ENCODE assay signal across 8 mouse cellular contexts in genomic region chr11:120658876-120659410, GRCm38 (mm10). TPM values are rescaled to one million over a fixed set of nuclear protein-coding genes. Genes with fewer than 3 reads are reported as not detected.
DNase-seq lines count a peak whose midpoint lies in the region; ATAC-seq and TF ChIP-seq lines count a peak whose summit lies in the region.

No protein-coding gene starts in this region.

- H3K9me3 ChIP-seq in kidney, embryonic 14.5 days (ENCODE audit: control insufficient read depth, low read length) = no peaks in the 10 kb centered on the region
- H3K9me3 ChIP-seq in neural tube, embryonic 15.5 days (replicated peaks) = no peaks in the 10 kb centered on the region

- no peak overlapping the region for H3K27ac ChIP-seq in cortical plate, adult 2 months (ENCODE audit: insufficient read depth, low read length)
- H3K27ac ChIP-seq in heart, adult 2 months = no peak overlapping the region
- no peak overlapping the region for H3K27ac ChIP-seq in kidney, embryonic 14.5 days (ENCODE audit: low read depth, low read length)
- H3K27ac ChIP-seq in liver, adult 2 months (replicated peaks; ENCODE audit: insufficient read depth, low read depth, low read length) = peak overlapping the region; percentile 49
- no peak overlapping the region for H3K27ac ChIP-seq in neural tube, embryonic 15.5 days (replicated peaks)

- H3K4me1 ChIP-seq in cortical plate, adult 2 months (ENCODE audit: control insufficient read depth, insufficient read depth, low read length) = no peaks in the 10 kb centered on the region
- peaks cover 1% of the 10 kb centered on the region; the same call in 1 of the 2 replicates for H3K4me1 ChIP-seq in heart, adult 2 months (ENCODE audit: control insufficient read depth, insufficient read depth, low read length)
- H3K4me1 ChIP-seq in kidney, embryonic 14.5 days (ENCODE audit: control insufficient read depth, insufficient read depth, low read length) = peaks cover 18% of the 10 kb centered on the region
- 0 out of 2 replicates have a peak, but pooled peaks cover 3% of the 10 kb centered on the region for H3K4me1 ChIP-seq in liver, adult 2 months (ENCODE audit: control insufficient read depth, insufficient read depth, low read length)
- H3K4me1 ChIP-seq in neural tube, embryonic 15.5 days = peaks cover 23% of the 10 kb centered on the region

- H3K36me3 ChIP-seq in heart, adult 2 months (ENCODE audit: control insufficient read depth, insufficient read depth, low read length) = no peaks in the 10 kb centered on the region
- H3K36me3 ChIP-seq in kidney, embryonic 14.5 days (ENCODE audit: control insufficient read depth, insufficient read depth, low read length) = no peaks in the 10 kb centered on the region
- H3K36me3 ChIP-seq in liver, adult 2 months (ENCODE audit: control insufficient read depth, insufficient read depth, low read length) = no peaks in the 10 kb centered on the region; the same call in 1 of the 2 replicates
- no peaks in the 10 kb centered on the region for H3K36me3 ChIP-seq in neural tube, embryonic 15.5 days

- H3K4me2 ChIP-seq in kidney, embryonic 14.5 days (replicated peaks; ENCODE audit: low read depth, low read length) = peak overlapping the region; percentile 5; the same call in 1 of the 2 replicates
- peak overlapping the region; percentile 64 for H3K4me2 ChIP-seq in neural tube, embryonic 15.5 days

- no peaks in the 10 kb centered on the region for H3K79me2 ChIP-seq in heart, adult 2 months (replicated peaks; ENCODE audit: control insufficient read depth, insufficient read depth, low read length)
- H3K79me2 ChIP-seq in liver, adult 2 months (ENCODE audit: control insufficient read depth, insufficient read depth, low read length) = no peaks in the 10 kb centered on the region

- intact Hi-C loops in heart, adult 2 months (cut with DNase I) = loop anchor here (1.0 to 2.0 kb wide), 3 partner anchors 20 to 118 kb away; no protein-coding TSS in a partner anchor

- H3K4me3 ChIP-seq in cortical plate, adult 2 months (ENCODE audit: insufficient read depth, low read length) = 0 out of 2 replicates have a peak overlapping the region, but pooled peaks have one; percentile 7
- H3K4me3 ChIP-seq in heart, adult 2 months = no peak overlapping the region
- no peak overlapping the region; the same call in 1 of the 2 replicates for H3K4me3 ChIP-seq in kidney, embryonic 14.5 days (ENCODE audit: low read length)
- peak overlapping the region; percentile 59 for H3K4me3 ChIP-seq in liver, adult 2 months (ENCODE audit: insufficient read depth, low read depth, low read length)
- H3K4me3 ChIP-seq in neural tube, embryonic 15.5 days (replicated peaks) = peak overlapping the region; percentile 38; the same call in 1 of the 2 replicates

- peak; percentile 36; the same call in 1 of the 2 replicates for ATAC-seq in kidney, embryonic 14.5 days (ENCODE audit: low FRiP score, low TSS enrichment)
- no peak for ATAC-seq in neural tube, embryonic 15.5 days (ENCODE audit: low FRiP score)

- no peak for TF ChIP-seq POLR2A in cortical plate, adult 2 months (IDR thresholded peaks at IDR 0.05; ENCODE audit: extremely low read depth, insufficient read depth, low read length)
- no peak for TF ChIP-seq POLR2A in heart, adult 2 months (IDR thresholded peaks at IDR 0.05; ENCODE audit: insufficient read depth, low read depth, low read length)
- no peak for TF ChIP-seq POLR2A in liver, adult 2 months (IDR thresholded peaks at IDR 0.05; ENCODE audit: extremely low read depth, insufficient read depth, low read length)

- DNase-seq in 3134 (ENCODE audit: extremely low read depth, insufficient read length, low spot score) = peak; percentile 83
- DNase-seq in NIH3T3 (ENCODE audit: low read depth) = peak; percentile 88
- DNase-seq in heart, adult 2 months = peak; percentile 82 to 87
- DNase-seq in liver, adult 2 months (ENCODE audit: extremely low read depth, low read depth, low spot score) = peak; percentile 46
- peak; percentile 64 for DNase-seq in testis, postnatal 14 days (ENCODE audit: low spot score)

- WGBS in heart, adult 2 months = 3% methylated on average over 24 of the region's 24 CpGs
- 2% methylated on average over 24 of the region's 24 CpGs for WGBS in kidney, embryonic 14.5 days
- 3% methylated on average over 24 of the region's 24 CpGs for WGBS in liver, adult 2 months
- 3% methylated on average over 24 of the region's 24 CpGs for WGBS in neural tube, embryonic 15.5 days

- peaks cover 23% of the 10 kb centered on the region for H3K27me3 ChIP-seq in heart, adult 2 months (ENCODE audit: control insufficient read depth, insufficient read depth, low read length)
- H3K27me3 ChIP-seq in kidney, embryonic 14.5 days (ENCODE audit: control insufficient read depth, insufficient read depth, low read length) = peaks cover 60% of the 10 kb centered on the region
- no peaks in the 10 kb centered on the region for H3K27me3 ChIP-seq in liver, adult 2 months (ENCODE audit: control insufficient read depth, insufficient read depth, low read length)
- H3K27me3 ChIP-seq in neural tube, embryonic 15.5 days (replicated peaks) = peaks cover 77% of the 10 kb centered on the region

- peak; percentile 54; the same call in 1 of the 2 replicates for TF ChIP-seq CTCF in cortical plate, adult 2 months (IDR thresholded peaks at IDR 0.05; ENCODE audit: extremely low read depth, insufficient read depth, low read length)
- peak; percentile 93 for TF ChIP-seq CTCF in heart, adult 2 months (IDR thresholded peaks at IDR 0.05)
- TF ChIP-seq CTCF in liver, adult 2 months (IDR thresholded peaks at IDR 0.05; ENCODE audit: low read depth, low read length) = peak; percentile 88

- no peak overlapping the region for H3K9ac ChIP-seq in heart, adult 2 months (ENCODE audit: low read depth, low read length)
- no peak overlapping the region for H3K9ac ChIP-seq in kidney, embryonic 14.5 days (ENCODE audit: low read depth, low read length)
- H3K9ac ChIP-seq in liver, adult 2 months (ENCODE audit: low read depth, low read length) = peak overlapping the region; percentile 46
- H3K9ac ChIP-seq in neural tube, embryonic 15.5 days (replicated peaks) = no peak overlapping the region

- peak; percentile 34; the same call in 1 of the 2 replicates for TF ChIP-seq EP300 in heart, adult 2 months (IDR thresholded peaks at IDR 0.05; ENCODE audit: insufficient read depth, low read depth, low read length)

RNA-seq across cellular contexts. Expression of gene Notum, which starts 2.0 kb away (rescaled TPM):
- polyA plus RNA-seq in cortical plate, adult 2 months (2012; rRNA removed) = 6.8 and 7.1 TPM in 2 replicates
- total RNA-seq in heart, adult 2 months (2021) = under 1 TPM in 1 of 2 experiments, not detected in 1; 0.23 TPM
- polyA plus RNA-seq in heart, adult 2 months (2012; rRNA removed) = 0.18 and 0.35 TPM in 2 replicates
- 6.9 and 9.9 TPM in 2 replicates for polyA plus RNA-seq in kidney, embryonic 14.5 days (2014; fragmentation: Nextera tagmentation; extraction: Ambion mirVana)
- 29.8 and 34.9 TPM in 2 replicates for total RNA-seq in liver, adult 2 months (2014; rRNA removed)
- 56.0 and 61.6 TPM in 2 replicates for polyA plus RNA-seq in liver, adult 2 months (2012; rRNA removed)
- 6.1 and 7.1 TPM in 2 replicates for polyA plus RNA-seq in neural tube, embryonic 15.5 days (2015; fragmentation: Nextera tagmentation; extraction: Ambion mirVana)

RNA-seq across cellular contexts. Expression of gene Myadml2, which starts 11.0 kb away (rescaled TPM):
- 3.4 and 3.6 TPM in 2 replicates for polyA plus RNA-seq in cortical plate, adult 2 months (2012; rRNA removed)
- total RNA-seq in heart, adult 2 months (2021) = 10 to 100 TPM; 77.6 to 87.3 TPM
- polyA plus RNA-seq in heart, adult 2 months (2012; rRNA removed) = 55.1 and 68.3 TPM in 2 replicates
- not detected in 2 replicates for polyA plus RNA-seq in kidney, embryonic 14.5 days (2014; fragmentation: Nextera tagmentation; extraction: Ambion mirVana)
- total RNA-seq in liver, adult 2 months (2014; rRNA removed) = not detected in 2 replicates
- not detected in 2 replicates for polyA plus RNA-seq in liver, adult 2 months (2012; rRNA removed)
- 2.5 and 2.6 TPM in 2 replicates for polyA plus RNA-seq in neural tube, embryonic 15.5 days (2015; fragmentation: Nextera tagmentation; extraction: Ambion mirVana)

RNA-seq across cellular contexts. Expression of gene Aspscr1, which starts 13.8 kb away (rescaled TPM):
- 46.2 and 46.8 TPM in 2 replicates for polyA plus RNA-seq in cortical plate, adult 2 months (2012; rRNA removed)
- total RNA-seq in heart, adult 2 months (2021) = 10 to 100 TPM; 35.2 to 38.3 TPM
- polyA plus RNA-seq in heart, adult 2 months (2012; rRNA removed) = 38.4 and 38.6 TPM in 2 replicates
- polyA plus RNA-seq in kidney, embryonic 14.5 days (2014; fragmentation: Nextera tagmentation; extraction: Ambion mirVana) = 107 and 124 TPM in 2 replicates
- total RNA-seq in liver, adult 2 months (2014; rRNA removed) = 49.3 and 56.6 TPM in 2 replicates
- 131 and 142 TPM in 2 replicates for polyA plus RNA-seq in liver, adult 2 months (2012; rRNA removed)
- polyA plus RNA-seq in neural tube, embryonic 15.5 days (2015; fragmentation: Nextera tagmentation; extraction: Ambion mirVana) = 144 and 148 TPM in 2 replicates

RNA-seq across cellular contexts. Expression of gene Pycr1, which starts 15.4 kb away (rescaled TPM):
- polyA plus RNA-seq in cortical plate, adult 2 months (2012; rRNA removed) = 2.2 and 3.6 TPM in 2 replicates
- 1 to 10 TPM in 1 of 2 experiments, under 1 TPM in 1; 0.81 to 1.2 TPM for total RNA-seq in heart, adult 2 months (2021)
- polyA plus RNA-seq in heart, adult 2 months (2012; rRNA removed) = 3.9 and 4.9 TPM in 2 replicates
- 19.9 and 21.8 TPM in 2 replicates for polyA plus RNA-seq in kidney, embryonic 14.5 days (2014; fragmentation: Nextera tagmentation; extraction: Ambion mirVana)
- 0.47 and 2.6 TPM in 2 replicates for total RNA-seq in liver, adult 2 months (2014; rRNA removed)
- 0.25 and 0.61 TPM in 2 replicates for polyA plus RNA-seq in liver, adult 2 months (2012; rRNA removed)
- 19.1 and 20.8 TPM in 2 replicates for polyA plus RNA-seq in neural tube, embryonic 15.5 days (2015; fragmentation: Nextera tagmentation; extraction: Ambion mirVana)

RNA-seq across cellular contexts. Expression of gene Mafg, which starts 25.5 kb away (rescaled TPM):
- polyA plus RNA-seq in cortical plate, adult 2 months (2012; rRNA removed) = 83.7 and 83.9 TPM in 2 replicates
- total RNA-seq in heart, adult 2 months (2021) = 10 to 100 TPM; 35.7 to 45.2 TPM
- polyA plus RNA-seq in heart, adult 2 months (2012; rRNA removed) = 32.8 and 37.2 TPM in 2 replicates
- polyA plus RNA-seq in kidney, embryonic 14.5 days (2014; fragmentation: Nextera tagmentation; extraction: Ambion mirVana) = 26.9 and 27.9 TPM in 2 replicates
- total RNA-seq in liver, adult 2 months (2014; rRNA removed) = 41.9 and 44.2 TPM in 2 replicates
- 60.5 and 64.2 TPM in 2 replicates for polyA plus RNA-seq in liver, adult 2 months (2012; rRNA removed)
- polyA plus RNA-seq in neural tube, embryonic 15.5 days (2015; fragmentation: Nextera tagmentation; extraction: Ambion mirVana) = 40.1 and 41.0 TPM in 2 replicates

Comparison
In these comparisons a context has a peak if more than half of its experiments do, and no peak if none do; other contexts are left out.
1. H3K4me3 ChIP-seq: peak in cortical plate, adult 2 months (single experiment), liver, adult 2 months (single experiment) and neural tube, embryonic 15.5 days (single experiment); none in heart, adult 2 months (single experiment) and kidney, embryonic 14.5 days (single experiment).
2. RNA of gene Myadml2, which starts 11.0 kb away (polyA plus RNA-seq): 55.1 to 68.3 TPM in heart, adult 2 months; 3.4 to 3.6 TPM in cortical plate, adult 2 months, 2.5 to 2.6 TPM in neural tube, embryonic 15.5 days, not detected in kidney, embryonic 14.5 days and not detected in liver, adult 2 months; every median in the first group is over 10 times any median in the second.
3. Peak in every context shown above with its lines, with median percentiles within 50 percentile points of each other: DNase-seq and CTCF ChIP-seq.